In genomic region chr9:27414058-27414460, GRCm38 (mm10) we compare ENCODE assay signal across 9 mouse cellular contexts. TPM values are rescaled to one million over a fixed set of nuclear protein-coding genes. Genes with fewer than 3 reads are reported as not detected.
DNase-seq lines count a peak whose midpoint lies in the region; ATAC-seq and TF ChIP-seq lines count a peak whose summit lies in the region.
"Had no signal": no experiment of that assay in that cellular context is flagged by ENCODE, and none has a peak within 500 bp of the region (broad histone marks: within the 10 kb centered on the region; RNA-seq: fewer than 3 reads in every experiment).

No protein-coding gene starts in this region.

- intact Hi-C loops in left cerebral cortex, postnatal 36 days (cut with DNase I) = loop anchor here (2.0 to 10.0 kb wide), 2 partner anchors 321 to 785 kb away; no protein-coding TSS in a partner anchor

- H3K9ac ChIP-seq in intestine, postnatal 0 days (ENCODE audit: low read depth, low read length) = no peak overlapping the region
- peak overlapping the region; percentile 25; the same call in 1 of the 2 replicates for H3K9ac ChIP-seq in midbrain, embryonic 16.5 days (ENCODE audit: low read depth, low read length)

- no peaks in the 10 kb centered on the region for H3K9me3 ChIP-seq in intestine, postnatal 0 days (ENCODE audit: control insufficient read depth)
- no peaks in the 10 kb centered on the region for H3K9me3 ChIP-seq in midbrain, embryonic 16.5 days (replicated peaks; ENCODE audit: control insufficient read depth, low read length, poor library complexity, severe bottlenecking)

- H3K27ac ChIP-seq in intestine, postnatal 0 days (ENCODE audit: low read depth, low read length) = no peak overlapping the region
- no peak overlapping the region for H3K27ac ChIP-seq in midbrain, embryonic 16.5 days (ENCODE audit: low read length)
- no peak overlapping the region for H3K27ac ChIP-seq in testis, adult 2 months (ENCODE audit: control insufficient read depth, insufficient read depth, low read depth, low read length)

- 0 out of 2 replicates have a peak, but pooled peaks have one; percentile 22 for ATAC-seq in intestine, postnatal 0 days
- peak; percentile 78; the same call in 1 of the 2 replicates for ATAC-seq in midbrain, embryonic 16.5 days

- H3K36me3 ChIP-seq in intestine, postnatal 0 days (ENCODE audit: control insufficient read depth, insufficient read depth) = no peaks in the 10 kb centered on the region
- no peaks in the 10 kb centered on the region for H3K36me3 ChIP-seq in midbrain, embryonic 16.5 days (ENCODE audit: control insufficient read depth, insufficient read depth, low read length)
- H3K36me3 ChIP-seq in testis, adult 2 months (ENCODE audit: control insufficient read depth, insufficient read depth, low read length) = no peaks in the 10 kb centered on the region

- no peaks in the 10 kb centered on the region for H3K27me3 ChIP-seq in intestine, postnatal 0 days (replicated peaks; ENCODE audit: control insufficient read depth, insufficient read depth, low read length)
- no peaks in the 10 kb centered on the region for H3K27me3 ChIP-seq in midbrain, embryonic 16.5 days (ENCODE audit: control insufficient read depth, insufficient read depth, low read depth, low read length)
- H3K27me3 ChIP-seq in testis, adult 2 months (ENCODE audit: control insufficient read depth, insufficient read depth, low read length) = no peaks in the 10 kb centered on the region

- H3K4me2 ChIP-seq in intestine, postnatal 0 days (replicated peaks; ENCODE audit: low read depth) = no peak overlapping the region
- peak overlapping the region; percentile 46 for H3K4me2 ChIP-seq in midbrain, embryonic 16.5 days (ENCODE audit: low read length)

- TF ChIP-seq CTCF in intestine, postnatal 0 days (IDR thresholded peaks at IDR 0.05; ENCODE audit: low read depth) = peak; percentile 93
- peak; percentile 96 for TF ChIP-seq CTCF in testis, adult 2 months (IDR thresholded peaks at IDR 0.05; ENCODE audit: control insufficient read depth, insufficient read depth, insufficient replicate concordance, low read depth, low read length)

- no peak overlapping the region for H3K4me3 ChIP-seq in intestine, postnatal 0 days (ENCODE audit: low read depth, low read length)
- no peak overlapping the region; the same call in 1 of the 2 replicates for H3K4me3 ChIP-seq in midbrain, embryonic 16.5 days (ENCODE audit: low read depth, low read length)
- H3K4me3 ChIP-seq in testis, adult 2 months (ENCODE audit: control insufficient read depth, low read depth, low read length) = no peak overlapping the region

- H3K4me1 ChIP-seq in intestine, postnatal 0 days (replicated peaks; ENCODE audit: control insufficient read depth, insufficient read depth, low read length) = no peaks in the 10 kb centered on the region
- peaks cover 7% of the 10 kb centered on the region for H3K4me1 ChIP-seq in midbrain, embryonic 16.5 days (ENCODE audit: control insufficient read depth, insufficient read depth, low read length)
- no peaks in the 10 kb centered on the region for H3K4me1 ChIP-seq in testis, adult 2 months (ENCODE audit: control insufficient read depth, insufficient read depth, low read length)

- DNase-seq in urinary bladder, adult 18-20 months (ENCODE audit: low spot score in 2 of 2) = peak; percentile 20 to 45
- no peak for DNase-seq in urinary bladder, postnatal 10 days (ENCODE audit: low spot score)
- peak; percentile 87 for DNase-seq in embryo, embryonic 10.5 days (ENCODE audit: low spot score)
- DNase-seq in gastrocnemius, postnatal 25 days = peak; percentile 60
- DNase-seq in left cerebral cortex, postnatal 36 days (ENCODE audit: low spot score in 2 of 2) = peak; percentile 70

- TF ChIP-seq POLR2A in testis, adult 2 months (IDR thresholded peaks at IDR 0.05; ENCODE audit: control insufficient read depth, low read depth, low read length) = no peak

- WGBS in intestine, postnatal 0 days = 6% methylated on average over 11 of the region's 11 CpGs
- under 1% methylated on average over 11 of the region's 11 CpGs for WGBS in midbrain, embryonic 16.5 days

RNA-seq across cellular contexts. Expression of gene Spata19, which starts 17.5 kb away (rescaled TPM):
- total RNA-seq in gastrocnemius, postnatal 25 days (2021) = not detected
- polyA plus RNA-seq in intestine, postnatal 0 days (2015; fragmentation: Nextera tagmentation; extraction: Ambion mirVana) = not detected in 2 replicates
- not detected for total RNA-seq in left cerebral cortex, postnatal 36 days (2021)
- polyA plus RNA-seq in midbrain, embryonic 16.5 days (2015; fragmentation: Nextera tagmentation; extraction: Ambion mirVana) = not detected in 2 replicates
- 565 and 759 TPM in 2 replicates for polyA plus RNA-seq in testis, adult 2 months (2012; rRNA removed)
- total RNA-seq: adrenal gland, postnatal 4 days had no signal

Comparison
In these comparisons a context has a peak if more than half of its experiments do, and no peak if none do; other contexts are left out.
1. RNA of gene Spata19, which starts 17.5 kb away (polyA plus RNA-seq): 565 to 759 TPM in testis, adult 2 months; not detected in midbrain, embryonic 16.5 days and not detected in intestine, postnatal 0 days; every median in the first group is over 100 times any median in the second.